Mouse (Mus musculus): ENCODE results near the gene Erlin1. TPM values are rescaled to one million over a fixed set of nuclear protein-coding genes. Genes with fewer than 3 reads are reported as not detected.

Gene Erlin1
- total and polyA plus RNA-seq, 3 experiments, result 9.7 to 26.6 (median 22.7) TPM

DNA sequence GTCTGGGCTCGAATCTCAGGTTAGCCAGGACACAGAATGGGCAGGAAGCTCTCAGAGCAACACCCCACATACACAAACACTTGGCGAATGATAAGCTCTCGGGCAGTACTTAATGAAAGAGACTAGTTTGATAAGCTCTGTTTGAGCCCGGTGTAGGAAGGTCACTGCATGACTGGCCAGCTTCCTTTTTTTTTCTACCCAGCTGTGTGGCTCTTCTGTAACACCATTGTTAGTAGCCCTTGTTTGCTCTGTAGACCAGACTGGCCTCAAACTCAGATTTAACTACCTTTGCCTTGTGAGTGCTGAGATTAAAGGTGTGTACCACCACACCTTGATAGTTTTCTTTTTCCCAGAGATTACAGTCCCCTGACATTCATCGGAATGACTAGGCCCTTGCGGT, 55.7 kb downstream of the Erlin1 start:
- Histone ChIP-seq H3K27me3 (replicated peaks) (no peaks in the 10 kb centered on the region), H3K4me1 (ENCODE audit: control insufficient read depth in 1 of 2, insufficient read depth in 2 of 2) (no peaks in the 10 kb centered on the region), H3K4me2 (ENCODE audit: insufficient read depth, low read depth, poor library complexity, severe bottlenecking) (no peak overlapping the region), H3K27ac (ENCODE audit: insufficient read depth, low read depth) (no peak overlapping the region), H3K9ac (ENCODE audit: insufficient read depth, low read depth) (no peak overlapping the region), H3K36me3 (replicated peaks in 1 of 2; ENCODE audit: control insufficient read depth in 1 of 2, insufficient read depth in 1 of 2, low read length in 1 of 2) (no peaks in the 10 kb centered on the region), H3K4me3 (replicated peaks in 1 of 3; ENCODE audit: low read depth in 2 of 3, low read length in 2 of 3, poor library complexity in 1 of 3) (no peak overlapping the region), H3K9me3 (replicated peaks; ENCODE audit: low read length) (no peaks in the 10 kb centered on the region), H3K79me2 (replicated peaks; ENCODE audit: control insufficient read depth, extremely low read depth, insufficient read depth, poor library complexity, severe bottlenecking) (no peaks in the 10 kb centered on the region)
- DNase-seq (ENCODE audit: extremely low read depth), result no peak
- in situ Hi-C loops (cut with MboI; ENCODE audit: low pct_ligation_motif_present, low pct_unique_long_range_greater_than_20kb, low sequenced_read_pairs), result no loop called here
- dilution Hi-C loops (cut with MboI; ENCODE audit: extremely low pct_ligation_motif_present, extremely low pct_unique_long_range_greater_than_20kb, low sequenced_read_pairs), result no loop called here
- no peak for TF ChIP-seq HCFC1 (IDR thresholded peaks at IDR 0.05; ENCODE audit: low read depth, low read length)
- no peak for TF ChIP-seq SIN3A (IDR thresholded peaks at IDR 0.05; ENCODE audit: low read length)
- no peak for TF ChIP-seq RAD21 (IDR thresholded peaks at IDR 0.05; ENCODE audit: low read depth, low read length)
- no peak for TF ChIP-seq SMC3 (IDR thresholded peaks at IDR 0.05; ENCODE audit: low read depth, low read length)
- TF ChIP-seq EP300 (IDR thresholded peaks at IDR 0.05; ENCODE audit: low read length), result no peak
- TF ChIP-seq MXI1 (IDR thresholded peaks at IDR 0.05; ENCODE audit: low read depth, low read length), result no peak
- no peak for TF ChIP-seq ELF1 (IDR thresholded peaks at IDR 0.05; ENCODE audit: low read depth, low read length)
- TF ChIP-seq PAX5 (IDR thresholded peaks at IDR 0.05; ENCODE audit: low read length), result no peak
- TF ChIP-seq CTCF (conservative IDR thresholded peaks at IDR 0.05 in 1 of 2, IDR thresholded peaks at IDR 0.05 in 1 of 2; ENCODE audit: low read depth in 2 of 2, low read length in 2 of 2), result no peak

DNA sequence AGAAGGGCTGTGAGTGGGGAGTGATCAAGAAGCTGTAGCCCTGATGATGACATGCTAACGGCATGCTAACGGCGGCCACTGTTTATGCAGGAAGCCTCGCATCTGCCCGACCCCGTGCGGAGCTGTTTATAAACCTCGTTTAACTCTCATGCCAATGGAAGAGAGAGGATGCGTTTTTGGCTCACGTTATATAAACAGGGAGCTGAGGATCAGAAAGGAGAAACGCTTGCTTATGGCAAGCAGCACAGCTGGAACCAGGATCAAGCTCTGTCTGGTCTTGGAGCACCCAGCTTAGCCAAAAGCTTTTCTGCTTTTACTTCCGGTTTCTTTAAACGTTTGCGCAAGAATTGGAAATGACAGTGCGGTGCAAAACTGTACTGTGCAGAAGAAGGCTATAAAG, 60.8 kb downstream of the Erlin1 start:
- TF ChIP-seq USF1 (IDR thresholded peaks at IDR 0.05; ENCODE audit: low read depth, low read length), result no peak
- TF ChIP-seq NELFE (IDR thresholded peaks at IDR 0.05; ENCODE audit: low read depth, low read length), result no peak
- no peak for TF ChIP-seq MAZ (IDR thresholded peaks at IDR 0.05; ENCODE audit: low read depth, low read length)
- TF ChIP-seq TCF12 (IDR thresholded peaks at IDR 0.05; ENCODE audit: low read depth, low read length), result no peak
- TF ChIP-seq TBP (conservative IDR thresholded peaks at IDR 0.05; ENCODE audit: low read depth, low read length), result no peak
- TF ChIP-seq MAFK (IDR thresholded peaks at IDR 0.05; ENCODE audit: insufficient replicate concordance, low read length), result no peak
- no peak for TF ChIP-seq ZNF384 (IDR thresholded peaks at IDR 0.05; ENCODE audit: low read depth, low read length)
- TF ChIP-seq CTCF (conservative IDR thresholded peaks at IDR 0.05 in 1 of 2, IDR thresholded peaks at IDR 0.05 in 1 of 2; ENCODE audit: low read depth in 2 of 2, low read length in 2 of 2), result no peak
- no peak for TF ChIP-seq GABPA (IDR thresholded peaks at IDR 0.05; ENCODE audit: insufficient replicate concordance, low read depth, low read length)
- TF ChIP-seq POLR2AphosphoS2 (IDR thresholded peaks at IDR 0.05; ENCODE audit: low read depth, low read length), result no peak
- TF ChIP-seq SIN3A (IDR thresholded peaks at IDR 0.05; ENCODE audit: low read length), result no peak
- no peak for TF ChIP-seq HCFC1 (IDR thresholded peaks at IDR 0.05; ENCODE audit: low read depth, low read length)
- TF ChIP-seq BHLHE40 (IDR thresholded peaks at IDR 0.05; ENCODE audit: low read depth, low read length), result no peak
- no peak for TF ChIP-seq JUND (conservative IDR thresholded peaks at IDR 0.05; ENCODE audit: low read depth, low read length)
- no peak for TF ChIP-seq ZC3H11A (IDR thresholded peaks at IDR 0.05; ENCODE audit: low read depth, low read length)
- no peak for TF ChIP-seq CHD1 (IDR thresholded peaks at IDR 0.05; ENCODE audit: low read depth, low read length)
- TF ChIP-seq E2F4 (IDR thresholded peaks at IDR 0.05; ENCODE audit: insufficient replicate concordance, low read depth, low read length), result no peak
- TF ChIP-seq MYC (IDR thresholded peaks at IDR 0.05; ENCODE audit: low read depth, low read length), result no peak
- no peak for TF ChIP-seq IRF4 (IDR thresholded peaks at IDR 0.05; ENCODE audit: low read depth, low read length)
- no peak for TF ChIP-seq POLR2A (IDR thresholded peaks at IDR 0.05; ENCODE audit: low read depth, low read length)
- H3K27ac ChIP-seq (ENCODE audit: insufficient read depth, low read depth), result no peak overlapping the region
- DNase-seq (ENCODE audit: extremely low read depth), result no peak
- no peaks in the 10 kb centered on the region for H3K27me3 ChIP-seq (replicated peaks)
- H3K4me3 ChIP-seq (replicated peaks in 1 of 3; ENCODE audit: low read depth in 2 of 3, low read length in 2 of 3, poor library complexity in 1 of 3), result no peak overlapping the region
- no peak overlapping the region for H3K4me2 ChIP-seq (ENCODE audit: insufficient read depth, low read depth, poor library complexity, severe bottlenecking)
- no peak overlapping the region for H3K9ac ChIP-seq (ENCODE audit: insufficient read depth, low read depth)
- no peaks in the 10 kb centered on the region for H3K36me3 ChIP-seq (replicated peaks in 1 of 2; ENCODE audit: control insufficient read depth in 1 of 2, insufficient read depth in 1 of 2, low read length in 1 of 2)
- in situ Hi-C loops (cut with MboI; ENCODE audit: low pct_ligation_motif_present, low pct_unique_long_range_greater_than_20kb, low sequenced_read_pairs), result no loop called here
- peaks cover 5 to 22% of the 10 kb centered on the region in 2 experiments; a peak in 3 of 4 replicates for H3K4me1 ChIP-seq (ENCODE audit: control insufficient read depth in 1 of 2, insufficient read depth in 2 of 2)
- H3K9me3 ChIP-seq (replicated peaks; ENCODE audit: low read length), result no peaks in the 10 kb centered on the region
- dilution Hi-C loops (cut with MboI; ENCODE audit: extremely low pct_ligation_motif_present, extremely low pct_unique_long_range_greater_than_20kb, low sequenced_read_pairs), result no loop called here
- no peaks in the 10 kb centered on the region for H3K79me2 ChIP-seq (replicated peaks; ENCODE audit: control insufficient read depth, extremely low read depth, insufficient read depth, poor library complexity, severe bottlenecking)
